Mouse (Mus musculus): ENCODE results near the gene Dag1. TPM values are rescaled to one million over a fixed set of nuclear protein-coding genes. Genes with fewer than 3 reads are reported as not detected.

The Dag1 gene
- polyA plus RNA-seq, 1 experiment from 2014 or later = 136 TPM

DNA sequence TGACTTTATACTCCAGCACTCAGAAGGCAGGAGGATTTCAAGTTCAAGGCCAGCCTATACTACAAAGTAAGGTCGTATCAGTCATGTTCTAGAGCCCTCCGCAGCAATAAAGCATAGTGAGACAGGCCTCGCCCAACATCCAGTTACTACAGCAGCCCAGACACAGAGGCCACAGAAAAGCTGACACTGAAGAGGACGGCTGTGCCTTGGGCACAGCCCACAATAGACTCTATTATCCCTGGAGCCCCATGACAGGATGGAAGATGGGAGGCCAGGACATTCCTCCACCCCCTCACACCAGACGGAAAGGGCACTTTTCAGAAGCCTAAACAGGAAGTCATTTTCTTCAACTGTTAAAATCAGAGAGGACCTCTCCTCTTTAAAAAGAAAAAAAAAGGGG lies 14.8 kb downstream of the Dag1 start:
- Histone ChIP-seq H3K36me3 (peaks cover 78% of the 10 kb centered on the region), H3K27ac (replicated peaks) (0 out of 2 replicates have a peak overlapping the region, but pooled peaks have one; percentile 48), H3K27me3 (replicated peaks) (no peaks in the 10 kb centered on the region), H3K9me3 (no peaks in the 10 kb centered on the region), H3K9ac (no peak overlapping the region; the same call in 1 of the 2 replicates), H3K4me2 (no peak overlapping the region), H3K4me1 (peaks cover 20% of the 10 kb centered on the region), H3K4me3 (no peak overlapping the region)
- ATAC-seq (ENCODE audit: extremely low read depth, insufficient number of reproducible peaks, low FRiP score, low TSS enrichment) = no peak
- WGBS = 53% methylated on average over 5 of the region's 5 CpGs

DNA sequence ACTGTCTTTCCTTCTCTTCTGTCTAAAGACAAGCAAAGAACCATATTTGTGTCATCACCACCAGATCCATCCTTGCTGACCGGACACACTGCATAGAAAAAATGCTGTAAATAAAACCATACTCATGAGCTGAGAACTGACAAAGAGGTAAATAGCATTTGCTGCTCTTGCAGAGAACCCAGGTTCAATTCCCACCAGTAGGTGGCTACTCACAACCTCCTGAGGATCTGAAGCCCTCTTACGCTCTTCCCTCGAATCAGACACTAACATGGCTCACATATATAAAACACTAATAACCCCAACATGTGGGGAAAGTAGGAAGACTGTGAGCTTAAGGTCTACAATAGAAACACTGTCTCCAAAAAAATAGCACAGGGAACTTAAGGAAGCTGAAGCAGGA lies 18.8 kb downstream of the Dag1 start:
- ATAC-seq (ENCODE audit: extremely low read depth, insufficient number of reproducible peaks, low FRiP score, low TSS enrichment) = no peak
- 67% methylated on average over 3 of the region's 3 CpGs for WGBS

GRCm38 (mm10) chr9:108244540-108244939 lies 19.2 kb downstream of the Dag1 start:
- Histone ChIP-seq H3K4me1 (peaks cover 23% of the 10 kb centered on the region), H3K27me3 (replicated peaks) (no peaks in the 10 kb centered on the region), H3K9me3 (no peaks in the 10 kb centered on the region), H3K4me3 (no peak overlapping the region), H3K9ac (no peak overlapping the region), H3K4me2 (no peak overlapping the region), H3K27ac (replicated peaks) (no peak overlapping the region), H3K36me3 (peaks cover 66% of the 10 kb centered on the region)
- 91% methylated on average over 3 of the region's 3 CpGs for WGBS
- ATAC-seq (ENCODE audit: extremely low read depth, insufficient number of reproducible peaks, low FRiP score, low TSS enrichment) = no peak

More for the DNA sequence above, 18.8 kb downstream of the Dag1 start:
- H3K4me1 ChIP-seq = peaks cover 23% of the 10 kb centered on the region
- no peaks in the 10 kb centered on the region for H3K9me3 ChIP-seq
- H3K4me2 ChIP-seq = no peak overlapping the region
- H3K4me3 ChIP-seq = no peak overlapping the region
- no peak overlapping the region for H3K27ac ChIP-seq (replicated peaks)
- peaks cover 69% of the 10 kb centered on the region for H3K36me3 ChIP-seq
- no peaks in the 10 kb centered on the region for H3K27me3 ChIP-seq (replicated peaks)
- no peak overlapping the region for H3K9ac ChIP-seq

DNA sequence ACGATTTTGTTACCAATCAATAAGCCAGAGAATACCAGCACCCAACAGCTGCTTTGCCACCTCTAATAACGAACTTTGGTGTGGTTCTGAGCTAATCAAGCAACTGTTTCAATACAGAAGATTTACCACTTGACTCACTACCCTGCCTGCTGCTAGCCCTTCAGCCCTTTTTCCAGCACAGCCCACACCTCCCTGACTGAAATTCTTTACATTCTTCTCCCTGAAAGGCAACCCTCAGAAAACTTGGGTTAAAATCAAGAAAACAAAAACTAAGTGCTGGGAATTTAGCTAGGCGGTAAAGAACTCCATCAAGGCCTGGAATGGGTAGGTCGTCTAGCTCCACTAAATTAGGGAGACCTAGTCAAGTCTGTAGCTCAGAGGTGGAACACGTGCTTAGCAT lies 23.8 kb downstream of the Dag1 start:
- WGBS = 54% methylated on average over 5 of the region's 5 CpGs
- no peak overlapping the region for H3K4me3 ChIP-seq
- H3K4me2 ChIP-seq = no peak overlapping the region
- no peaks in the 10 kb centered on the region for H3K27me3 ChIP-seq (replicated peaks)
- peaks cover 54% of the 10 kb centered on the region for H3K4me1 ChIP-seq
- H3K9me3 ChIP-seq = no peaks in the 10 kb centered on the region
- no peak for ATAC-seq (ENCODE audit: extremely low read depth, insufficient number of reproducible peaks, low FRiP score, low TSS enrichment)
- H3K36me3 ChIP-seq = peaks cover 26% of the 10 kb centered on the region
- H3K27ac ChIP-seq (replicated peaks) = peak overlapping the region; percentile 24; the same call in 1 of the 2 replicates
- H3K9ac ChIP-seq = no peak overlapping the region

DNA sequence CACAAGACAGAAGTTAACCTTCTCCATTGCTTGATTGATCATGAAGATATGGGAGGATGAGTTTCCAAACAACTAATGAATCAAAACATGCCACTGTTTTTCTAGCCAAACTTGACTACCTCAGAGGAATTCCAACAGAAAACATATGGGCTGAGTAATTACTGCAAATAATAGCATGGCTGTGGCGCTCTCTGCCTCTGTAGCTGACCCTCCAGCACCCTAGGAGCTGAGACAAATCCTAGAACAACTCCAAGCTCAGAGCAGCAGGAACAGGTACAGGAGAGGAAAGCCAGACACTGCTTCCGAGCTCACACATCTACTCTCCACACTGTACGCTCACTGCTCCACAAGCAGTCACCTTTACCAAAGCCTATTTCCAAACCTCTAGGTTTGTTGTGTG lies 24.9 kb downstream of the Dag1 start:
- 67% methylated on average over 3 of the region's 3 CpGs for WGBS
- Histone ChIP-seq H3K4me3 (no peak overlapping the region), H3K9me3 (no peaks in the 10 kb centered on the region), H3K36me3 (peaks cover 19% of the 10 kb centered on the region), H3K27me3 (replicated peaks) (no peaks in the 10 kb centered on the region), H3K4me1 (peaks cover 65% of the 10 kb centered on the region), H3K27ac (replicated peaks) (no peak overlapping the region; the same call in 1 of the 2 replicates), H3K4me2 (no peak overlapping the region), H3K9ac (no peak overlapping the region)
- no peak for ATAC-seq (ENCODE audit: extremely low read depth, insufficient number of reproducible peaks, low FRiP score, low TSS enrichment)

DNA sequence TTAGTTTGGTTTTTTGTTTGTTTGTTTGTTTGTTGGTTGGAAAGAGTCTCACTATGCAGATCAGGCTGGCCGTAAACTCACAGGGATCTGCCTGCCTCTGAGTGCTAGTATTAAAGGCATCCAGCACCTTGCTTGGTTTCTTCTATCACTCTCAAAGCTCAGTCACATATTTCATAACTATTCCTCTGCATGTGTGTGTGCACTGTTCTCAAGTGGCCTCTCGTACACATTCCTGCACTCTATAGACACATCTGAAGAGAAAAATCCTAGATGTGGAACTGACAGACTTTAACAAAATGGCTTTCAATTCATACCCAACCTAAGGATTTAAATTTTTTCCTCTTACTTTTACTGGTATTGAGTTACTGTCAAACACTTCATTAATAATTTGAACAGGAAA lies 25.4 kb downstream of the Dag1 start:
- ATAC-seq (ENCODE audit: extremely low read depth, insufficient number of reproducible peaks, low FRiP score, low TSS enrichment) = no peak
- Histone ChIP-seq H3K36me3 (peaks cover 15% of the 10 kb centered on the region; the same call in 1 of the 2 replicates), H3K4me1 (peaks cover 67% of the 10 kb centered on the region), H3K9ac (no peak overlapping the region), H3K9me3 (no peaks in the 10 kb centered on the region), H3K27ac (replicated peaks) (0 out of 2 replicates have a peak overlapping the region, but pooled peaks have one; percentile 12), H3K4me3 (no peak overlapping the region), H3K4me2 (no peak overlapping the region), H3K27me3 (replicated peaks) (no peaks in the 10 kb centered on the region)
- 60% methylated on average over 2 of the region's 2 CpGs for WGBS

DNA sequence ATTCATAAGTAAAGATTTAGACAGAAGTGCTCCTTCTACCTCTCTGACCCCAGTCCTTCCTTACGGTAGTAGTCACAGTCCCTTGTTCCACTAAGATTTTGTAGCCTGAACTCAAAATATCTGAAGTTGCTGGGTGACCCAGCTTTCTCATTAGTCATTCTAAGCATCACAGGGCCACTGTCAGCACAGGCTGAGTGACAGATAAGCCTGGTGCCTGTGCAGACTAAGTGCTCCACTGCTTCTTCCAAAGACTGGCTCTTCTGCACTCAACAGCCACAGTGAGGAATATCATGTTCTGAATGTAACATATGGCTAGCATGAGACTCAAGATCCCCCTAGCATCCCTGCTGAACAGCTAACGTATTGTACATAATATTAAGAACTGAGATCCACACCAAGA lies 29.1 kb downstream of the Dag1 start:
- 34% methylated on average over 2 of the region's 2 CpGs for WGBS
- H3K4me1 ChIP-seq = peaks cover 59% of the 10 kb centered on the region
- ATAC-seq (ENCODE audit: extremely low read depth, insufficient number of reproducible peaks, low FRiP score, low TSS enrichment) = no peak

GRCm38 (mm10) chr9:108232908-108233307 lies 30.9 kb downstream of the Dag1 start:
- WGBS = 80% methylated on average over 2 of the region's 2 CpGs
- peaks cover 54% of the 10 kb centered on the region for H3K4me1 ChIP-seq
- H3K9ac ChIP-seq = no peak overlapping the region
- H3K4me3 ChIP-seq = no peak overlapping the region
- H3K9me3 ChIP-seq = no peaks in the 10 kb centered on the region
- H3K27me3 ChIP-seq (replicated peaks) = no peaks in the 10 kb centered on the region
- no peak overlapping the region for H3K27ac ChIP-seq (replicated peaks)
- H3K36me3 ChIP-seq = peaks cover 23% of the 10 kb centered on the region
- H3K4me2 ChIP-seq = no peak overlapping the region
- no peak for ATAC-seq (ENCODE audit: extremely low read depth, insufficient number of reproducible peaks, low FRiP score, low TSS enrichment)

More for the DNA sequence above, 29.1 kb downstream of the Dag1 start:
- Histone ChIP-seq H3K4me2 (no peak overlapping the region), H3K9me3 (no peaks in the 10 kb centered on the region), H3K4me3 (no peak overlapping the region), H3K27me3 (replicated peaks) (no peaks in the 10 kb centered on the region), H3K9ac (peak overlapping the region; percentile 51; the same call in 1 of the 2 replicates), H3K27ac (replicated peaks) (peak overlapping the region; percentile 29), H3K36me3 (peaks cover 20% of the 10 kb centered on the region)

- no peak overlapping the region for H3K4me2 ChIP-seq
- WGBS = 51% methylated on average over 2 of the region's 2 CpGs
- H3K4me1 ChIP-seq = peaks cover 29% of the 10 kb centered on the region
- no peak overlapping the region for H3K4me3 ChIP-seq
- H3K27ac ChIP-seq (replicated peaks) = peak overlapping the region; percentile 21; the same call in 1 of the 2 replicates
- H3K9ac ChIP-seq = no peak overlapping the region
- H3K9me3 ChIP-seq = no peaks in the 10 kb centered on the region
- no peaks in the 10 kb centered on the region for H3K27me3 ChIP-seq (replicated peaks)
- H3K36me3 ChIP-seq = peaks cover 29% of the 10 kb centered on the region
- ATAC-seq (ENCODE audit: extremely low read depth, insufficient number of reproducible peaks, low FRiP score, low TSS enrichment) = no peak
Observed at GRCm38 (mm10) chr9:108227911-108228649, 35.7 kb downstream of the Dag1 start.

GRCm38 (mm10) chr9:108225166-108225565 lies 38.6 kb downstream of the Dag1 start:
- H3K4me3 ChIP-seq = no peak overlapping the region
- 0 out of 2 replicates have a peak overlapping the region, but pooled peaks have one; percentile 24 for H3K9ac ChIP-seq
- no peak overlapping the region for H3K27ac ChIP-seq (replicated peaks)
- H3K27me3 ChIP-seq (replicated peaks) = no peaks in the 10 kb centered on the region
- 70% methylated on average over 2 of the region's 2 CpGs for WGBS
- peaks cover 52% of the 10 kb centered on the region for H3K4me1 ChIP-seq
- ATAC-seq (ENCODE audit: extremely low read depth, insufficient number of reproducible peaks, low FRiP score, low TSS enrichment) = no peak
- H3K36me3 ChIP-seq = peaks cover 18% of the 10 kb centered on the region
- no peaks in the 10 kb centered on the region for H3K9me3 ChIP-seq
- H3K4me2 ChIP-seq = no peak overlapping the region

DNA sequence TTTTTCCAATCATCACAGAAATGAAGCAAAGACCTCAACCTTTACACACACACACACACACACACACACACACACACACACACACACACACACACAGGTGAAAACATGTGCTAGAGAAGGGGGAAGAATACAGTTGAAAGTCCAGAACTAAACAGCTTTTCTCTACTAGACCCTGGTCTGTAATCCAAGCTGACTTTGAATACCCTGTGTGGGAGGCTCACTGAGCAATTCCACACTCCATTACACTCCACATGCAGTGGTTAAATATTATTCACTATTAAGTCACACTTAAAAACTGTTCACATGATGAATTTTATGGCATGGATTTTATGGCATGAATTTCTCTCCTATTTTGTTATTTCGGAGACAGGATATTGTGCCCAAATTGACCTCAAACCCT lies 40.1 kb downstream of the Dag1 start:
- H3K4me3 ChIP-seq = no peak overlapping the region
- peaks cover 10% of the 10 kb centered on the region; the same call in 1 of the 2 replicates for H3K36me3 ChIP-seq
- H3K4me2 ChIP-seq = no peak overlapping the region
- H3K27me3 ChIP-seq (replicated peaks) = no peaks in the 10 kb centered on the region
- 91% methylated on average over 1 of the region's 1 CpGs for WGBS
- H3K27ac ChIP-seq (replicated peaks) = no peak overlapping the region
- no peaks in the 10 kb centered on the region for H3K9me3 ChIP-seq
- H3K4me1 ChIP-seq = peaks cover 50% of the 10 kb centered on the region
- no peak overlapping the region for H3K9ac ChIP-seq
- ATAC-seq (ENCODE audit: extremely low read depth, insufficient number of reproducible peaks, low FRiP score, low TSS enrichment) = no peak

- Histone ChIP-seq H3K36me3 (peaks cover 26% of the 10 kb centered on the region), H3K27me3 (replicated peaks) (no peaks in the 10 kb centered on the region), H3K9ac (no peak overlapping the region), H3K27ac (replicated peaks) (no peak overlapping the region), H3K4me3 (no peak overlapping the region), H3K4me2 (no peak overlapping the region), H3K4me1 (peaks cover 39% of the 10 kb centered on the region), H3K9me3 (no peaks in the 10 kb centered on the region)
- no peak for ATAC-seq (ENCODE audit: extremely low read depth, insufficient number of reproducible peaks, low FRiP score, low TSS enrichment)
- WGBS = 89% methylated on average over 3 of the region's 3 CpGs
Observed at GRCm38 (mm10) chr9:108221566-108221965, 42.2 kb downstream of the Dag1 start.

Data from heart, embryonic 13.5 days (tissue).